Mouse (Mus musculus): Measurements from ENCODE around the gene Tap2. TPM values are rescaled to one million over a fixed set of nuclear protein-coding genes. Genes with fewer than 3 reads are reported as not detected.

The Tap2 gene
- polyA plus RNA-seq (2011; ENCODE audit: insufficient read depth, insufficient read length, low read depth, missing spikeins), result 18.8 and 22.7 TPM in 2 replicates

DNA sequence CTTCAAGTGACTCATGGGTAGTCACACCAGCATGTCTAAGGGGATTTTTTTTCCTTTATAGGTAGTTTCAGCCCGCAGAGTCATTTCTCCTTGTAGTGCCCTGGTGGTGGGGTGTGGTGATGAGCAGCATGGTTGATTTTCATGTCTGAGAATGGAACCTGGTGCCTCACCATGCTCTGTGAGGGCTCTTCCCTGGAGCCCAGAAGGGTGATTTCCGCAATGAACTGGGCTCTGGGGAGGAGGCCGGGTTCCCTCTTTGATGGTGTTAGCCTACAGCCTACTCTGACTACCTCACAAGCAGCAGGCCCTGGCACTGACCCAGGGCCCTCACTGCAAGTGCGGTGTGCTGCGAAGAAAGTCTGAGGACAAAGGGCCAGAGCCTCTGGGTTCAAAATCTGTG lies at the start of gene Tap2:
Gene Tap2, plus strand, starts transcription at position 84 of the 400 bp plus-strand sequence.
- H3K4me3 ChIP-seq (ENCODE audit: low read depth, low read length), result peak within 1 kb of the TSS; percentile 85
- no peaks in the 10 kb centered on the region for H3K36me3 ChIP-seq (ENCODE audit: control insufficient read depth, insufficient read depth, low read length, poor library complexity, severe bottlenecking)
- no peaks in the 10 kb centered on the region for H3K27me3 ChIP-seq (ENCODE audit: control insufficient read depth, insufficient read depth, low read length, poor library complexity, severe bottlenecking)
- no peaks in the 10 kb centered on the region for H3K9me3 ChIP-seq (replicated peaks; ENCODE audit: control insufficient read depth, insufficient read depth, low read length, poor library complexity, severe bottlenecking)
- H3K4me1 ChIP-seq (ENCODE audit: control insufficient read depth, insufficient read depth, low read length), result no peaks in the 10 kb centered on the region
- H3K9ac ChIP-seq (ENCODE audit: low read depth, poor library complexity, severe bottlenecking), result peak within 1 kb of the TSS; percentile 69
- TF ChIP-seq POLR2A (IDR thresholded peaks at IDR 0.05; ENCODE audit: insufficient read depth, low read length) (no peak), EP300 (IDR thresholded peaks at IDR 0.05; ENCODE audit: insufficient read depth, low read depth, low read length) (no peak), CTCF (IDR thresholded peaks at IDR 0.05; ENCODE audit: low read depth, low read length) (no peak)
- no peak within 1 kb of the TSS for H3K27ac ChIP-seq (ENCODE audit: insufficient read depth, low read length)

DNA sequence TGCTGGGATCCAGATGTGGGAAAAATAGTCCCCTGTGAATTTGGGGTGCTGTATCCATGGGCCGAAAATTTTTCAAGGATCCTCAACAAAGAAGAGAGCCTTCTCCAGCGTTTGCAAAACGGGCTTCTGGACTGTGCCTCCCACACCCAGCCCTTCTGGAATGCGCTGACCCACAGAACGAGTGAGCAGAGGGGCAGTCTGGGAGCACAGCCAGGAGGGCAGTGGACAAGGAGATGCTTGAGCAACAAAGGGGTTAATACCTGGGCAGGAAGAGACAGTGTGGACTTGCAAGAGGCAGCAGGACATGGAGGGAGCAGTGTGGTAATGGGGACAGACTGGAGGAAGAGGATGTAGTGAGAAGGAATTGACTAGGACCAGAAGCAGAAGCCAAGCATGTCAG lies 47.8 kb upstream of the Tap2 start:
- H3K27me3 ChIP-seq (ENCODE audit: control insufficient read depth, insufficient read depth, low read length, poor library complexity, severe bottlenecking), result no peaks in the 10 kb centered on the region
- H3K9ac ChIP-seq (ENCODE audit: low read depth, poor library complexity, severe bottlenecking), result no peak overlapping the region
- no peaks in the 10 kb centered on the region for H3K4me1 ChIP-seq (ENCODE audit: control insufficient read depth, insufficient read depth, low read length)
- H3K27ac ChIP-seq (ENCODE audit: insufficient read depth, low read length), result no peak overlapping the region
- H3K4me3 ChIP-seq (ENCODE audit: low read depth, low read length), result no peak overlapping the region
- TF ChIP-seq CTCF (IDR thresholded peaks at IDR 0.05; ENCODE audit: low read depth, low read length), result no peak
- TF ChIP-seq EP300 (IDR thresholded peaks at IDR 0.05; ENCODE audit: insufficient read depth, low read depth, low read length), result no peak
- TF ChIP-seq POLR2A (IDR thresholded peaks at IDR 0.05; ENCODE audit: insufficient read depth, low read length), result no peak
- H3K36me3 ChIP-seq (ENCODE audit: control insufficient read depth, insufficient read depth, low read length, poor library complexity, severe bottlenecking), result no peaks in the 10 kb centered on the region
- H3K9me3 ChIP-seq (replicated peaks; ENCODE audit: control insufficient read depth, insufficient read depth, low read length, poor library complexity, severe bottlenecking), result no peaks in the 10 kb centered on the region

DNA sequence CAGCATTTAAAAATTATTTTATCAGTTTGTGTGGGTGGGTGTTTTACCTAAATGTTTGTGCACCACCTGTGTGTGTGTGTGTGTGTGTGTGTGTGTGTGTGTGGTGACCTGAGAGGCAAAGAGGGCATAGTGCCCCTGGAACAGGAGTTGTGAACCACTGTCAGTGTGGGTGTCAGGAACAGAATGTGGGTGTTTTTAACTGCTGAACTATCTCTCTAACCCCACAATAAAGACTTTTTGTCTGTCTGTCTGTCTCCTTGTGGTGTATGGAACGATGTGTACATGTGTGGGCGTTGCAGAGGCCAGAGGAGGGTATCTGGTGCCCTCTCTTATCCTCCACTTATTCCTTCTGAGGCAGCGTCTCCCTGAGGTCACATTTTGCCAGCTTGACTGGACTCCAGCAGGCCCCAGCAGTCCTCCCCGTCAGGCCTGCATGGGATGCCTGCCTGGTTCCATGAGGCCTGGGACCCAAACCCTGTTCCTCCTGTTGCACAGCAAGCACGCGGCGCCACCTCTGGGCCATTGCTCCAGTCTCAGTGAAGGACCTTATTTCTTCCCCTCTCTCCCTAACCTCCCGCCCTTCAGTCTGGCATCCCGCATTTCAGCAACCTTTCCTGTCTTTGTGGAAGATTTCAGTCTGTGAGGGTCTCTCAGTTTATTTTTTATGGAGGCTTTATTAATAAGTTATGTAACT lies 39.0 kb upstream of the Tap2 start:
- peaks cover 2% of the 10 kb centered on the region for H3K4me1 ChIP-seq (ENCODE audit: control insufficient read depth, insufficient read depth, low read length)
- H3K9ac ChIP-seq (ENCODE audit: low read depth, poor library complexity, severe bottlenecking), result no peak overlapping the region
- TF ChIP-seq CTCF (IDR thresholded peaks at IDR 0.05; ENCODE audit: low read depth, low read length) (peak; percentile 65), EP300 (IDR thresholded peaks at IDR 0.05; ENCODE audit: insufficient read depth, low read depth, low read length) (no peak)

DNA sequence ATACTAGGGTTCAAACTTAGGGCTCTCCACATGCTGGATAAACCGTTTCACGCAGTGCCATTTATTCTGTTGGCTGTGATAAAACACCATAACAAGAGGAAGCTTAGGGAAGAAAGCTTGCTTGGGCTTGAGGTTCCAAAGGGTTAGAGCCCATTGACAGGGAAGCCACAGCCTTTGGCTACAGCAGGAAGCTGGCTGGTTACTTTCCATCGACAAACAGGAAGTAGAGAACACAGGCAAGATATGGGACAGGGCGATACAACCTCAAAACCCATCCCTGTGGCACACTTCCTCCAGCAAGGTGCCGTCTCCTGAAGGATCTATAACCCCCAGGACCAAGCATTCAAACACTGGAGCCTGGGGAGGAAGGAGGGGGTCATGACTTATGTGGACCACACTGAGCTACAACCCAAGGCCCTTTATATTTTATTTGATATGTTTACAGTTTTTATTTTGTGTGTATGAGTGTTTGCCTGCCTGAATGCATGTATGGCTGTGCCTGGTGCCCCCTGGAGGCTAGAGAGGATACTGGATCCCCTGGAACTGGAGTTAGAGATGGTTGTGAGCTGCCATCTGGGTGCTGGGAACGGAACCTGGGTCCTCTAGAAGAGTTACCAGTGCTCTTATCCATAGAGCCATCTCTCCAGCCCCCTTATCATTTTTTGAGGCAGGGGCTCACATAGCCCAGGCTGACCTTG lies 38.1 kb upstream of the Tap2 start:
- Histone ChIP-seq H3K4me1 (ENCODE audit: control insufficient read depth, insufficient read depth, low read length) (peaks cover 2% of the 10 kb centered on the region), H3K27me3 (ENCODE audit: control insufficient read depth, insufficient read depth, low read length, poor library complexity, severe bottlenecking) (no peaks in the 10 kb centered on the region), H3K27ac (ENCODE audit: insufficient read depth, low read length) (no peak overlapping the region), H3K9ac (ENCODE audit: low read depth, poor library complexity, severe bottlenecking) (no peak overlapping the region), H3K4me3 (ENCODE audit: low read depth, low read length) (no peak overlapping the region), H3K36me3 (ENCODE audit: control insufficient read depth, insufficient read depth, low read length, poor library complexity, severe bottlenecking) (no peaks in the 10 kb centered on the region), H3K9me3 (replicated peaks; ENCODE audit: control insufficient read depth, insufficient read depth, low read length, poor library complexity, severe bottlenecking) (no peaks in the 10 kb centered on the region)
- TF ChIP-seq CTCF (IDR thresholded peaks at IDR 0.05; ENCODE audit: low read depth, low read length), result peak; percentile 61
- no peak for TF ChIP-seq EP300 (IDR thresholded peaks at IDR 0.05; ENCODE audit: insufficient read depth, low read depth, low read length)

More for the DNA sequence above, 39.0 kb upstream of the Tap2 start:
- Histone ChIP-seq H3K27me3 (ENCODE audit: control insufficient read depth, insufficient read depth, low read length, poor library complexity, severe bottlenecking) (no peaks in the 10 kb centered on the region), H3K27ac (ENCODE audit: insufficient read depth, low read length) (no peak overlapping the region), H3K4me3 (ENCODE audit: low read depth, low read length) (no peak overlapping the region), H3K9me3 (replicated peaks; ENCODE audit: control insufficient read depth, insufficient read depth, low read length, poor library complexity, severe bottlenecking) (no peaks in the 10 kb centered on the region), H3K36me3 (ENCODE audit: control insufficient read depth, insufficient read depth, low read length, poor library complexity, severe bottlenecking) (no peaks in the 10 kb centered on the region)

DNA sequence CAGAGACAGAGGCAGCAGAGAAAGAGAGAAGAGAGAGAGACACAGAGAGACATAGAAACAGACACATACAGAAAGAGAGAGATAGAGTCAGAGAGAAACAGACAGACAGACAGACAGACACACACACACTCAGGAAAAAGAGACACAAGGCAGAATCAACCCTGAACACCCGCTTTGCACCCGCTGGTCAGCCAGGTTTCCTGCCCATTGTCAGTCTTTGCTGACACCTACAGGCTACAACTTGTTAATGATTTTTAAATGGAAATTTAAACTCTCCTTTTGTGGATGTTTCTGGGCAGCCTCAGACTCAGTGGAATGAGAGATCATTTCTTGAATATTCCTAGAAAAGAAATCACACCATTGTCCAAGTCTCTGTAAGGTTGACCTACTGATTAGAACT lies 34.0 kb upstream of the Tap2 start:
- Histone ChIP-seq H3K36me3 (ENCODE audit: control insufficient read depth, insufficient read depth, low read length, poor library complexity, severe bottlenecking) (no peaks in the 10 kb centered on the region), H3K9me3 (replicated peaks; ENCODE audit: control insufficient read depth, insufficient read depth, low read length, poor library complexity, severe bottlenecking) (peaks cover 5% of the 10 kb centered on the region), H3K27me3 (ENCODE audit: control insufficient read depth, insufficient read depth, low read length, poor library complexity, severe bottlenecking) (no peaks in the 10 kb centered on the region), H3K4me3 (ENCODE audit: low read depth, low read length) (no peak overlapping the region), H3K27ac (ENCODE audit: insufficient read depth, low read length) (no peak overlapping the region), H3K9ac (ENCODE audit: low read depth, poor library complexity, severe bottlenecking) (no peak overlapping the region), H3K4me1 (ENCODE audit: control insufficient read depth, insufficient read depth, low read length) (no peaks in the 10 kb centered on the region)
- TF ChIP-seq EP300 (IDR thresholded peaks at IDR 0.05; ENCODE audit: insufficient read depth, low read depth, low read length), result no peak
- no peak for TF ChIP-seq POLR2A (IDR thresholded peaks at IDR 0.05; ENCODE audit: insufficient read depth, low read length)
- TF ChIP-seq CTCF (IDR thresholded peaks at IDR 0.05; ENCODE audit: low read depth, low read length), result peak; percentile 54

DNA sequence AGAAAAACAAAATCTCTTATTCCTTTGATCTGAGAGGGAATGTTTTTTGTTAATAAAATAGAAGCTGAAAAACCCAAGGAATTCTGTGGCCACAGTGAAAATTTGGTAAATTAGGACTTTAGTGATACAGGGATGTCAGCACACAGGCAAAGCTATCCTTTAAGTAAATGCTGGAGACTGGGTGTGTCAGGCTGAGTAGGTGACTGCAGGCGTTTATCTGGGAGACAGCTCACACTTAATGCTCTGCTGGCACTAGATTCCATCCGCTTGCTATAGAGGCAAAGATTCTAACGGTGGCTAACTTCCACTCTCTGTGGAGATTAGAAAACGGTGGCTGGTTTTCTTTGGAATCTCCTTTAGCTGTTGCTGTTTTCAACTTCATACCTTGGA lies 32.8 kb upstream of the Tap2 start:
- Histone ChIP-seq H3K27me3 (ENCODE audit: control insufficient read depth, insufficient read depth, low read length, poor library complexity, severe bottlenecking) (no peaks in the 10 kb centered on the region), H3K36me3 (ENCODE audit: control insufficient read depth, insufficient read depth, low read length, poor library complexity, severe bottlenecking) (no peaks in the 10 kb centered on the region), H3K4me3 (ENCODE audit: low read depth, low read length) (no peak overlapping the region), H3K9ac (ENCODE audit: low read depth, poor library complexity, severe bottlenecking) (no peak overlapping the region), H3K27ac (ENCODE audit: insufficient read depth, low read length) (no peak overlapping the region), H3K4me1 (ENCODE audit: control insufficient read depth, insufficient read depth, low read length) (no peaks in the 10 kb centered on the region), H3K9me3 (replicated peaks; ENCODE audit: control insufficient read depth, insufficient read depth, low read length, poor library complexity, severe bottlenecking) (peaks cover 5% of the 10 kb centered on the region)
- TF ChIP-seq CTCF (IDR thresholded peaks at IDR 0.05; ENCODE audit: low read depth, low read length) (no peak), POLR2A (IDR thresholded peaks at IDR 0.05; ENCODE audit: insufficient read depth, low read length) (no peak), EP300 (IDR thresholded peaks at IDR 0.05; ENCODE audit: insufficient read depth, low read depth, low read length) (no peak)

Measured in ES-Bruce4 (cell line).